Mouse (Mus musculus) liver, postnatal 0 days (tissue): ENCODE data around the gene Runx3.

Experiments
- CTCF ChIP-seq: sonication (generic); IDR thresholded peaks from 2 replicates; pipeline ENCODE4 v1.5.1; 2016; ENCODE audit warnings: antibody characterized with exemption, low read depth
- EP300 ChIP-seq: IDR thresholded peaks from 2 replicates; pipeline ENCODE4 v1.6.1; 2016; ENCODE audit warnings: antibody characterized with exemption, low read depth, mild to moderate bottlenecking

GRCm38 (mm10) chr4:135103800-135104199, 16.7 kb upstream of the Runx3 start:
- TF ChIP-seq CTCF (no peak), EP300 (no peak)
